Mouse (Mus musculus) kidney, postnatal 10 days (tissue): Measurements from ENCODE around the gene Abcc1.

ENCODE experiments used
- DNase-seq: peaks from one replicate; pipeline ENCODE4 v3.0.0; 2021; ENCODE audit warnings: mixed read lengths

The Abcc1 gene

GRCm38 (mm10) chr16:14361362-14362098 is at the start of gene Abcc1:
Gene Abcc1 (plus strand): TSS chr16:14361558.
- peak; percentile 87 for DNase-seq

GRCm38 (mm10) chr16:14312914-14313313 is 48.4 kb upstream of the Abcc1 start:
- DNase-seq, result no peak

GRCm38 (mm10) chr16:14316884-14317876 is 44.2 kb upstream of the Abcc1 start, which contains the start of gene Fopnl:
Gene Fopnl (minus strand): TSS chr16:14317405.
- peak; percentile 99 for DNase-seq

GRCm38 (mm10) chr16:14319681-14320080 is 41.7 kb upstream of the Abcc1 start:
- DNase-seq, result no peak

GRCm38 (mm10) chr16:14320494-14320893 is 40.9 kb upstream of the Abcc1 start:
- no peak for DNase-seq

GRCm38 (mm10) chr16:14328156-14328555 is 33.2 kb upstream of the Abcc1 start:
- no peak for DNase-seq

GRCm38 (mm10) chr16:14344967-14345366 is 16.4 kb upstream of the Abcc1 start:
- DNase-seq, result no peak

- no peak for DNase-seq
These were observed 9.8 kb upstream of the Abcc1 start for GRCm38 (mm10) chr16:14351571-14351970.

- DNase-seq, result no peak
These were observed 9.1 kb upstream of the Abcc1 start for GRCm38 (mm10) chr16:14352234-14352633.

GRCm38 (mm10) chr16:14352663-14353062 is 8.7 kb upstream of the Abcc1 start:
- no peak for DNase-seq

- DNase-seq, result no peak
These were observed 3.5 kb upstream of the Abcc1 start for GRCm38 (mm10) chr16:14357859-14358258.

- no peak for DNase-seq
These were observed 2.8 kb upstream of the Abcc1 start for GRCm38 (mm10) chr16:14358531-14358930.

GRCm38 (mm10) chr16:14360931-14361330 is 427 bp upstream of the Abcc1 start:
- peak; percentile 44 for DNase-seq

- no peak for DNase-seq
These were observed 902 bp downstream of the Abcc1 start for GRCm38 (mm10) chr16:14362099-14362820.

- no peak for DNase-seq
These were observed 2.1 kb downstream of the Abcc1 start for GRCm38 (mm10) chr16:14363496-14363895.

- DNase-seq, result no peak
These were observed 2.7 kb downstream of the Abcc1 start for GRCm38 (mm10) chr16:14364066-14364465.

GRCm38 (mm10) chr16:14365457-14365856 is 4.1 kb downstream of the Abcc1 start:
- no peak for DNase-seq

- no peak for DNase-seq
These were observed 4.7 kb downstream of the Abcc1 start for GRCm38 (mm10) chr16:14366017-14366416.

GRCm38 (mm10) chr16:14371367-14371766 is 10.0 kb downstream of the Abcc1 start:
- peak; percentile 16 for DNase-seq

GRCm38 (mm10) chr16:14372382-14372781 is 11.0 kb downstream of the Abcc1 start:
- no peak for DNase-seq

GRCm38 (mm10) chr16:14372817-14373301 is 11.5 kb downstream of the Abcc1 start:
- peak; percentile 22 for DNase-seq

- DNase-seq, result no peak
These were observed 14.6 kb downstream of the Abcc1 start for GRCm38 (mm10) chr16:14375942-14376341.

GRCm38 (mm10) chr16:14376352-14376751 is 15.0 kb downstream of the Abcc1 start:
- no peak for DNase-seq
